Mouse (Mus musculus): Measurements from ENCODE around the gene Ppp1r9b.
"Not testable (repeated sequence)": the region's sequence is repeated elsewhere in the genome, so short reads cannot be mapped to it uniquely, and the experiment has no call there.

The Ppp1r9b gene

GRCm38 (mm10) chr11:94990749-94991577 is at the start of gene Ppp1r9b:
Ppp1r9b (plus strand) TSS chr11:94991035.
- peak; percentile 94 for DNase-seq (ENCODE audit: low spot score)

- DNase-seq (ENCODE audit: low spot score), result no peak
Observed at GRCm38 (mm10) chr11:94941121-94941520, 49.7 kb upstream of the Ppp1r9b start.

GRCm38 (mm10) chr11:94941776-94942175 is 49.1 kb upstream of the Ppp1r9b start:
- no peak for DNase-seq (ENCODE audit: low spot score)

- peak; percentile 38 for DNase-seq (ENCODE audit: low spot score)
Observed at GRCm38 (mm10) chr11:94942282-94943023, 48.4 kb upstream of the Ppp1r9b start.

- DNase-seq (ENCODE audit: low spot score), result no peak
Observed at GRCm38 (mm10) chr11:94943054-94943453, 47.8 kb upstream of the Ppp1r9b start.

GRCm38 (mm10) chr11:94944295-94944694 is 46.5 kb upstream of the Ppp1r9b start:
- no peak for DNase-seq (ENCODE audit: low spot score)

GRCm38 (mm10) chr11:94945236-94945635 is 45.6 kb upstream of the Ppp1r9b start:
- DNase-seq (ENCODE audit: low spot score), result no peak

GRCm38 (mm10) chr11:94952169-94952568 is 38.7 kb upstream of the Ppp1r9b start:
- DNase-seq (ENCODE audit: low spot score), result no peak

- no peak for DNase-seq (ENCODE audit: low spot score)
Observed at GRCm38 (mm10) chr11:94955103-94955502, 35.7 kb upstream of the Ppp1r9b start.

- no peak for DNase-seq (ENCODE audit: low spot score)
Observed at GRCm38 (mm10) chr11:94957693-94958064, 33.2 kb upstream of the Ppp1r9b start.

- peak; percentile 39 for DNase-seq (ENCODE audit: low spot score)
Observed at GRCm38 (mm10) chr11:94958065-94958858, 32.6 kb upstream of the Ppp1r9b start.

GRCm38 (mm10) chr11:94962534-94963101 is 28.2 kb upstream of the Ppp1r9b start:
- no peak for DNase-seq (ENCODE audit: low spot score)

GRCm38 (mm10) chr11:94967419-94967818 is 23.4 kb upstream of the Ppp1r9b start, which contains the start of gene Hils1:
Hils1 (plus strand) TSS chr11:94967593.
- DNase-seq (ENCODE audit: low spot score), result no peak

GRCm38 (mm10) chr11:94968187-94968586 is 22.6 kb upstream of the Ppp1r9b start:
- no peak for DNase-seq (ENCODE audit: low spot score)

- DNase-seq (ENCODE audit: low spot score), result not testable (repeated sequence)
Observed at GRCm38 (mm10) chr11:94969709-94970108, 21.1 kb upstream of the Ppp1r9b start.

GRCm38 (mm10) chr11:94970210-94970943 is 20.5 kb upstream of the Ppp1r9b start:
- peak; percentile 87 for DNase-seq (ENCODE audit: low spot score)

- no peak for DNase-seq (ENCODE audit: low spot score)
Observed at GRCm38 (mm10) chr11:94971895-94972615, 18.8 kb upstream of the Ppp1r9b start.

GRCm38 (mm10) chr11:94972887-94973286 is 17.9 kb upstream of the Ppp1r9b start:
- DNase-seq (ENCODE audit: low spot score), result no peak

- no peak for DNase-seq (ENCODE audit: low spot score)
Observed at GRCm38 (mm10) chr11:94973313-94973712, 17.5 kb upstream of the Ppp1r9b start.

GRCm38 (mm10) chr11:94974951-94975350 is 15.9 kb upstream of the Ppp1r9b start:
- no peak for DNase-seq (ENCODE audit: low spot score)

- no peak for DNase-seq (ENCODE audit: low spot score)
Observed at GRCm38 (mm10) chr11:94976199-94976598, 14.6 kb upstream of the Ppp1r9b start, which contains the start of gene Sgca. Sgca (minus strand) TSS chr11:94976327.
